Mouse (Mus musculus) liver, embryonic 12.5 days (tissue): ENCODE results near the gene Hal. TPM values are rescaled to one million over a fixed set of nuclear protein-coding genes. Genes with fewer than 3 reads are reported as not detected.
"Not testable (repeated sequence)": the region's sequence is repeated elsewhere in the genome, so short reads cannot be mapped to it uniquely, and the experiment has no call there.

Source experiments
- ATAC-seq: fragments of 200-750 bp; cut with Nextera tagmentation; 2 replicates; pipeline ENCODE4 v1.8.0; 2017; ENCODE audit warnings: moderate number of reproducible peaks, mild to moderate bottlenecking, moderate library complexity
- H3K27ac ChIP-seq: fragments of 300-500 bp; sonication (generic); 2 replicates; pipeline ENCODE4 v1.5.1; 2016; ENCODE audit warnings: mild to moderate bottlenecking
- H3K27me3 ChIP-seq: fragments of 300-500 bp; sonication (generic); replicated peaks from 2 replicates; pipeline ENCODE4 v1.6.1; 2016; ENCODE audit warnings: mild to moderate bottlenecking, moderate library complexity
- H3K36me3 ChIP-seq: fragments of 300-500 bp; sonication (generic); 2 replicates; pipeline ENCODE4 v1.6.1; 2016; ENCODE audit warnings: mild to moderate bottlenecking, moderate library complexity
- H3K4me1 ChIP-seq: fragments of 300-500 bp; sonication (generic); 2 replicates; pipeline ENCODE4 v1.6.1; 2016
- H3K4me2 ChIP-seq: fragments of 300-500 bp; sonication (generic); 2 replicates; pipeline ENCODE4 v1.6.1; 2016; ENCODE audit warnings: mild to moderate bottlenecking, moderate library complexity
- H3K4me3 ChIP-seq: fragments of 300-500 bp; sonication (generic); 2 replicates; pipeline ENCODE4 v1.5.1; 2016; ENCODE audit warnings: mild to moderate bottlenecking, moderate library complexity
- H3K9ac ChIP-seq: fragments of 300-500 bp; sonication (generic); 2 replicates; pipeline ENCODE4 v1.6.1; 2016; ENCODE audit warnings: mild to moderate bottlenecking, moderate library complexity
- H3K9me3 ChIP-seq: fragments of 300-500 bp; sonication (generic); replicated peaks from 2 replicates; pipeline ENCODE4 v1.6.1; 2016; ENCODE audit warnings: mild to moderate bottlenecking, moderate library complexity
- WGBS: fragments of 180-500 bp; shearing (Covaris S2); methylation state at CpG from one replicate; pipeline ENCODE4 v1.1.7; 2016; ENCODE audit not compliant: insufficient replicate concordance; 5-methylcytosine and 5-hydroxymethylcytosine counted together
- polyA plus RNA-seq: library from polyadenylated mRNA; unstranded; fragments of >200 nt; fragmentation: Nextera tagmentation; extraction: Ambion mirVana; gene quantifications from 2 replicates; pipeline ENCODE4 v1.2.1, GENCODE M21; 2016

Gene Hal
- polyA plus RNA-seq, 1 experiment from 2014 or later: 1.8 TPM

GRCm38 (mm10) chr10:93543176-93543575 lies 54.6 kb downstream of the Hal start:
- no peak for ATAC-seq
- no peaks in the 10 kb centered on the region for H3K9me3 ChIP-seq
- H3K36me3 ChIP-seq: no peaks in the 10 kb centered on the region
- WGBS: 63% methylated on average over 6 of the region's 6 CpGs
- H3K9ac ChIP-seq: no peak overlapping the region
- no peak overlapping the region for H3K4me3 ChIP-seq
- peaks cover 16% of the 10 kb centered on the region; the same call in 1 of the 2 replicates for H3K27me3 ChIP-seq
- H3K27ac ChIP-seq: no peak overlapping the region
- H3K4me1 ChIP-seq: peaks cover 19% of the 10 kb centered on the region
- no peak overlapping the region for H3K4me2 ChIP-seq

DNA sequence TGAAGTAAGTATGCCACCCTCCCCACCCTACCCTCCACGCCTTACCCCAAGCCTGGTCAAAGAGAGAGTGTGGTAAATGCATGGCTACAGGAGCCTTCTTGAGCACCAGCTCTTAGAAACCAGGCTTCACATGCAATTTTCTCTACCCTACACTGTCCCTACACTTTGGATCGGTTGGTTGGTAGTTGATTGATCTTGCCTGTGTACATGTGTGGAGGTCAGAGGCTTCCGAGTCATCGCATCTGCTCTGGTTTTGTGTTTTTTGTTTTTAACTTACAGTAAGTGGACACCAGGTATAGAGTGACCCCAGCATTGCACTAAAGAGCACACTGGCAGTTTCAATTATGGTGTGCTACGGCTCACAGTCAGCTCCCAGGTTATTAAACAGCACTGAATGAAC lies 55.6 kb downstream of the Hal start:
- peaks cover 10% of the 10 kb centered on the region; the same call in 1 of the 2 replicates for H3K27me3 ChIP-seq
- H3K9me3 ChIP-seq: no peaks in the 10 kb centered on the region
- no peak overlapping the region for H3K27ac ChIP-seq
- no peak for ATAC-seq
- no peak overlapping the region for H3K4me3 ChIP-seq
- H3K9ac ChIP-seq: no peak overlapping the region
- H3K36me3 ChIP-seq: no peaks in the 10 kb centered on the region
- peaks cover 19% of the 10 kb centered on the region for H3K4me1 ChIP-seq
- no peak overlapping the region for H3K4me2 ChIP-seq
- WGBS: 62% methylated on average over 5 of the region's 5 CpGs

- H3K36me3 ChIP-seq: no peaks in the 10 kb centered on the region
- no peak overlapping the region for H3K4me2 ChIP-seq
- ATAC-seq: no peak
- no peaks in the 10 kb centered on the region for H3K27me3 ChIP-seq
- no peaks in the 10 kb centered on the region for H3K9me3 ChIP-seq
- no peaks in the 10 kb centered on the region for H3K4me1 ChIP-seq
- H3K9ac ChIP-seq: no peak overlapping the region
- H3K27ac ChIP-seq: no peak overlapping the region
- WGBS: 77% methylated on average over 4 of the region's 4 CpGs
- no peak overlapping the region for H3K4me3 ChIP-seq
Observed at GRCm38 (mm10) chr10:93547741-93548270, 59.2 kb downstream of the Hal start.

GRCm38 (mm10) chr10:93548991-93549390 lies 60.4 kb downstream of the Hal start:
- ATAC-seq: no peak
- Histone ChIP-seq H3K27ac (no peak overlapping the region), H3K4me3 (no peak overlapping the region), H3K4me2 (no peak overlapping the region), H3K36me3 (no peaks in the 10 kb centered on the region), H3K9me3 (no peaks in the 10 kb centered on the region), H3K27me3 (no peaks in the 10 kb centered on the region), H3K4me1 (no peaks in the 10 kb centered on the region), H3K9ac (no peak overlapping the region)
- 10% methylated on average over 7 of the region's 7 CpGs for WGBS

DNA sequence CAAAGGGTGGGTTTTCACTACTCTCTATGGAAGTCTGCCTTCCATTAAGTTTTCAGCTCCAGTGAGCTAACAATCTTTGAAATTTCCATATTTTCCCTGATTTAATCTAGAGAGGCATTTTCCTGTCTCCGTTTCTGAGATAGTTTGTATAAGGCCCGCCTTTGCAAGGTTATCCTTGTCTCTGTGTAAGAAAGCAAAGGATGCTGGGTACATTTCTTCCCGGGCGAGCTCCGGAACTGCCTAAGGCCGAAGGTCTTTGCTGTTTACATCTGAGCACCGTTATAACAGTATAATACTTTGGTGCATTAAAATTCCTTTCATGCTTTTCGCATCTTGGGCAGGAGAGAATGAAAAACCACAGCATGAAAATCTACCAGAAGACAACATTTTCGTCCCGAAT lies 61.3 kb downstream of the Hal start:
- 72% methylated on average over 10 of the region's 10 CpGs for WGBS
- no peak overlapping the region for H3K9ac ChIP-seq
- no peaks in the 10 kb centered on the region for H3K27me3 ChIP-seq
- no peak for ATAC-seq
- H3K4me1 ChIP-seq: no peaks in the 10 kb centered on the region
- H3K27ac ChIP-seq: no peak overlapping the region
- no peak overlapping the region for H3K4me2 ChIP-seq
- no peaks in the 10 kb centered on the region for H3K9me3 ChIP-seq
- H3K36me3 ChIP-seq: no peaks in the 10 kb centered on the region
- no peak overlapping the region for H3K4me3 ChIP-seq

GRCm38 (mm10) chr10:93552596-93552995 lies 64.0 kb downstream of the Hal start:
- no peak overlapping the region for H3K9ac ChIP-seq
- H3K4me3 ChIP-seq: no peak overlapping the region
- ATAC-seq: no peak
- no peaks in the 10 kb centered on the region for H3K4me1 ChIP-seq
- WGBS: 60% methylated on average over 8 of the region's 8 CpGs
- H3K36me3 ChIP-seq: no peaks in the 10 kb centered on the region
- H3K27ac ChIP-seq: no peak overlapping the region
- H3K27me3 ChIP-seq: no peaks in the 10 kb centered on the region
- H3K9me3 ChIP-seq: no peaks in the 10 kb centered on the region
- H3K4me2 ChIP-seq: no peak overlapping the region

DNA sequence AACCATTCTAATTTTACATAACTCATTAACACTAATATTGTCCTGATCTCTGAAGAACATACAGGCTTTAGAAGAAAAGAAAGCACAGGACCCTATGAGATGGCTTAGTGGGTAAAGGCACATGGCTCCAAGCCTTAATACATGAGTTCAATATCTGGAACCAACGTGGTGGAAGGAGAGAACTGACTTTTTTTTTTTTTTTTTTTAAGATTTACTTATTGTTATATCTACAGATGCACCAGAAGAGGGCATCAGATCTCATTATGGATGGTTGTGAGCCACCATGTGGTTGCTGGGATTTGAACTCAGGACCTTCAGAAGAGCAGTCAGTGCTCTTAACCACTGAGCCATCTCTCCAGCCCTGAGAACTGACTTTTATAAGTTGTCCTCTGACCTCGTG lies 69.4 kb downstream of the Hal start:
- WGBS: 51% methylated on average over 2 of the region's 2 CpGs

DNA sequence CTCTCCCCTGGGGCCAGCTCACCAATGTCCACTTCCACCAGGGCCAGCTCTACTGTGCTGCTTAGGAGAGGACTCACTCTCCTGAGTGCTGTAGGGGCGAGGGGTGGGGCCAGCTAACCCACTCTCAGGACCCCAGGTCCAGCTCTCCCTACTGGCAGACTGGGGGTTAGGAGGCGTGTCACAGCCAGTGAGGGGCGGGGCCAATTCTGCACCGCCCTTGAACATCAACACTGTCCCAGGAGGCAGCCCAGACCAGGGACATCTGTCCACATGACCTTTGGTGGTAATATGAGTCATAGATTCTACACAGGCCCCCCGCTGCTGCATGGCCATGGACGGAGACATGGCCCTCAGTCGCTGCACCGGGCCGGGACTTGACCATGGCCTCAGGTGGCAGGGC lies 71.2 kb downstream of the Hal start:
- WGBS: 35% methylated on average over 9 of the region's 9 CpGs
- H3K27ac ChIP-seq: no peak overlapping the region
- no peaks in the 10 kb centered on the region for H3K27me3 ChIP-seq
- H3K4me1 ChIP-seq: no peaks in the 10 kb centered on the region
- H3K9ac ChIP-seq: no peak overlapping the region
- H3K36me3 ChIP-seq: no peaks in the 10 kb centered on the region
- H3K4me3 ChIP-seq: no peak overlapping the region
- no peaks in the 10 kb centered on the region for H3K9me3 ChIP-seq
- peak; percentile 57 for ATAC-seq
- no peak overlapping the region for H3K4me2 ChIP-seq

More for the DNA sequence above, 69.4 kb downstream of the Hal start:
- not testable (repeated sequence) for H3K4me3 ChIP-seq, H3K4me1 ChIP-seq, H3K27me3 ChIP-seq, H3K36me3 ChIP-seq, H3K9ac ChIP-seq, H3K9me3 ChIP-seq, H3K4me2 ChIP-seq, ATAC-seq, H3K27ac ChIP-seq

DNA sequence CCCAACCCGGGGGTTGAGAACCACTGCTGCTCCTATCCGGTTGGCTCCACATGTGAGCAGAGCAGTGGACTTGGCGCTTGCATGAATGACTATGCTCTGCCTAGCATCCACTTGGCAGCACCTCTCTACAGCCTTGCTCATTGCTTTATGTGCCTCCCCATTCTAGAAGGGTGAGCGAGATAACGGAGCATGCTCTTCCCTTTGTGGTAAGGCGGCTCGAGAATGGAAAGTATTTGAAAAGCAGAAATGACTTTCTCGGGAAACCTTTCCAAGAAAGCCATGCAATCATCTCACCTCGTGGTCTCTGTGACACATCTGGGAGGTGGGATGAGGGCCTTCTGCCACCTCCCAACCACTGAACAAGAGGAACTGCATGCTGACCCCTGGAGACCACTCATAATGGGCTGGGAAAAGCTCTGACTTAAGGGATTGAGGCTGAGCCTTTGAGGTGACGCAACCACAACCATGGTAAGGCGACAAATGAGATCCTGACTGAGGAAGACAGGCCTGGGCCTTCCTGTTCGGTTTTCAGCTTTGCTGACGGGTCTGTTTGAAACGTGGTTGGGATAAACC lies 76.0 kb downstream of the Hal start:
- ATAC-seq: no peak
- no peak overlapping the region for H3K4me3 ChIP-seq
- no peaks in the 10 kb centered on the region for H3K9me3 ChIP-seq
- no peaks in the 10 kb centered on the region for H3K36me3 ChIP-seq
- WGBS: 54% methylated on average over 14 of the region's 14 CpGs
- H3K27me3 ChIP-seq: no peaks in the 10 kb centered on the region
- H3K4me2 ChIP-seq: no peak overlapping the region
- no peak overlapping the region for H3K27ac ChIP-seq
- H3K4me1 ChIP-seq: no peaks in the 10 kb centered on the region
- no peak overlapping the region for H3K9ac ChIP-seq

- 75% methylated on average over 10 of the region's 10 CpGs for WGBS
- Histone ChIP-seq H3K9ac (no peak overlapping the region), H3K9me3 (no peaks in the 10 kb centered on the region), H3K36me3 (no peaks in the 10 kb centered on the region), H3K4me1 (no peaks in the 10 kb centered on the region), H3K27ac (no peak overlapping the region), H3K4me3 (no peak overlapping the region), H3K4me2 (no peak overlapping the region), H3K27me3 (no peaks in the 10 kb centered on the region)
- ATAC-seq: no peak
Observed at GRCm38 (mm10) chr10:93567066-93567465, 78.5 kb downstream of the Hal start.

GRCm38 (mm10) chr10:93567841-93568566 lies 79.4 kb downstream of the Hal start:
- H3K9ac ChIP-seq: no peak overlapping the region
- H3K4me2 ChIP-seq: no peak overlapping the region
- no peak overlapping the region for H3K4me3 ChIP-seq
- no peaks in the 10 kb centered on the region for H3K4me1 ChIP-seq
- no peaks in the 10 kb centered on the region for H3K9me3 ChIP-seq
- ATAC-seq: no peak
- 76% methylated on average over 11 of the region's 11 CpGs for WGBS
- H3K36me3 ChIP-seq: no peaks in the 10 kb centered on the region
- H3K27me3 ChIP-seq: no peaks in the 10 kb centered on the region
- no peak overlapping the region for H3K27ac ChIP-seq

- 71% methylated on average over 6 of the region's 6 CpGs for WGBS
- no peak overlapping the region for H3K27ac ChIP-seq
- no peak for ATAC-seq
- H3K27me3 ChIP-seq: no peaks in the 10 kb centered on the region
- no peak overlapping the region for H3K4me3 ChIP-seq
- no peaks in the 10 kb centered on the region for H3K36me3 ChIP-seq
- no peak overlapping the region for H3K4me2 ChIP-seq
- no peak overlapping the region for H3K9ac ChIP-seq
- H3K4me1 ChIP-seq: no peaks in the 10 kb centered on the region
- H3K9me3 ChIP-seq: no peaks in the 10 kb centered on the region
Observed at GRCm38 (mm10) chr10:93568671-93569070, 80.1 kb downstream of the Hal start.
